Mouse (Mus musculus): Measurements from ENCODE around the gene Tgfbr1. TPM values are rescaled to one million over a fixed set of nuclear protein-coding genes. Genes with fewer than 3 reads are reported as not detected.

Tgfbr1 gene
- polyA plus RNA-seq, 2 experiments = 35.1 to 43.0 TPM

GRCm38 (mm10) chr4:47404536-47404935 lies 51.5 kb downstream of the Tgfbr1 start:
- 81% methylated on average over 2 of the region's 2 CpGs for WGBS

GRCm38 (mm10) chr4:47407161-47407560 lies 54.1 kb downstream of the Tgfbr1 start:
- Histone ChIP-seq H3K9ac (ENCODE audit: low read depth, low read length, severe bottlenecking) (no peak overlapping the region), H3K27me3 (ENCODE audit: control insufficient read depth, insufficient read depth, low read length) (no peaks in the 10 kb centered on the region), H3K4me1 (ENCODE audit: control insufficient read depth, insufficient read depth, low read length) (no peaks in the 10 kb centered on the region), H3K4me2 (replicated peaks; ENCODE audit: low read depth, low read length, severe bottlenecking) (no peak overlapping the region), H3K9me3 (ENCODE audit: control insufficient read depth, low read length) (no peaks in the 10 kb centered on the region), H3K4me3 (replicated peaks; ENCODE audit: low read length) (no peak overlapping the region), H3K27ac (replicated peaks; ENCODE audit: low read depth, low read length) (no peak overlapping the region), H3K36me3 (ENCODE audit: control insufficient read depth, insufficient read depth, low read length) (peaks cover 59% of the 10 kb centered on the region)
- no peak for TF ChIP-seq POLR2A (IDR thresholded peaks at IDR 0.05; ENCODE audit: borderline replicate concordance, extremely low read depth, insufficient read depth, insufficient read length)
- ATAC-seq (ENCODE audit: low FRiP score, low read depth) (no peak), DNase-seq (ENCODE audit: low spot score) (no peak)
- WGBS = 78% methylated on average over 2 of the region's 2 CpGs

More at GRCm38 (mm10) chr4:47404536-47404935, 51.5 kb downstream of the Tgfbr1 start:
- no peak for ATAC-seq (ENCODE audit: low FRiP score, low read depth)
- no peak for TF ChIP-seq POLR2A (IDR thresholded peaks at IDR 0.05; ENCODE audit: borderline replicate concordance, extremely low read depth, insufficient read depth, insufficient read length)
- Histone ChIP-seq H3K4me1 (ENCODE audit: control insufficient read depth, insufficient read depth, low read length) (no peaks in the 10 kb centered on the region), H3K27ac (replicated peaks; ENCODE audit: low read depth, low read length) (no peak overlapping the region), H3K36me3 (ENCODE audit: control insufficient read depth, insufficient read depth, low read length) (peaks cover 57% of the 10 kb centered on the region), H3K4me3 (replicated peaks; ENCODE audit: low read length) (no peak overlapping the region), H3K27me3 (ENCODE audit: control insufficient read depth, insufficient read depth, low read length) (no peaks in the 10 kb centered on the region), H3K9ac (ENCODE audit: low read depth, low read length, severe bottlenecking) (no peak overlapping the region), H3K4me2 (replicated peaks; ENCODE audit: low read depth, low read length, severe bottlenecking) (no peak overlapping the region), H3K9me3 (ENCODE audit: control insufficient read depth, low read length) (no peaks in the 10 kb centered on the region)
- DNase-seq (ENCODE audit: low spot score) = no peak

GRCm38 (mm10) chr4:47417871-47418270 lies 64.8 kb downstream of the Tgfbr1 start:
- WGBS = 72% methylated on average over 3 of the region's 3 CpGs

GRCm38 (mm10) chr4:47419268-47419973 lies 66.4 kb downstream of the Tgfbr1 start:
- Histone ChIP-seq H3K4me2 (replicated peaks; ENCODE audit: low read depth, low read length, severe bottlenecking) (no peak overlapping the region; the same call in 1 of the 2 replicates), H3K4me1 (ENCODE audit: control insufficient read depth, insufficient read depth, low read length) (no peaks in the 10 kb centered on the region; the same call in 1 of the 2 replicates), H3K9ac (ENCODE audit: low read depth, low read length, severe bottlenecking) (no peak overlapping the region), H3K4me3 (replicated peaks; ENCODE audit: low read length) (no peak overlapping the region), H3K9me3 (ENCODE audit: control insufficient read depth, low read length) (no peaks in the 10 kb centered on the region), H3K27me3 (ENCODE audit: control insufficient read depth, insufficient read depth, low read length) (no peaks in the 10 kb centered on the region), H3K36me3 (ENCODE audit: control insufficient read depth, insufficient read depth, low read length) (peaks cover 4% of the 10 kb centered on the region; the same call in 1 of the 2 replicates), H3K27ac (replicated peaks; ENCODE audit: low read depth, low read length) (no peak overlapping the region)
- WGBS = 25% methylated on average over 9 of the region's 9 CpGs
- ATAC-seq (ENCODE audit: low FRiP score, low read depth) (no peak), DNase-seq (ENCODE audit: low spot score) (peak; percentile 77)
- no peak for TF ChIP-seq POLR2A (IDR thresholded peaks at IDR 0.05; ENCODE audit: borderline replicate concordance, extremely low read depth, insufficient read depth, insufficient read length)

More at GRCm38 (mm10) chr4:47417871-47418270, 64.8 kb downstream of the Tgfbr1 start:
- no peaks in the 10 kb centered on the region for H3K9me3 ChIP-seq (ENCODE audit: control insufficient read depth, low read length)
- peaks cover 4% of the 10 kb centered on the region; the same call in 1 of the 2 replicates for H3K36me3 ChIP-seq (ENCODE audit: control insufficient read depth, insufficient read depth, low read length)
- no peak overlapping the region for H3K27ac ChIP-seq (replicated peaks; ENCODE audit: low read depth, low read length)
- no peak for ATAC-seq (ENCODE audit: low FRiP score, low read depth)
- H3K4me2 ChIP-seq (replicated peaks; ENCODE audit: low read depth, low read length, severe bottlenecking) = no peak overlapping the region
- no peak for DNase-seq (ENCODE audit: low spot score)
- TF ChIP-seq POLR2A (IDR thresholded peaks at IDR 0.05; ENCODE audit: borderline replicate concordance, extremely low read depth, insufficient read depth, insufficient read length) = no peak
- H3K27me3 ChIP-seq (ENCODE audit: control insufficient read depth, insufficient read depth, low read length) = no peaks in the 10 kb centered on the region
- no peaks in the 10 kb centered on the region for H3K4me1 ChIP-seq (ENCODE audit: control insufficient read depth, insufficient read depth, low read length)
- H3K4me3 ChIP-seq (replicated peaks; ENCODE audit: low read length) = no peak overlapping the region
- H3K9ac ChIP-seq (ENCODE audit: low read depth, low read length, severe bottlenecking) = no peak overlapping the region

- Histone ChIP-seq H3K9me3 (ENCODE audit: control insufficient read depth, low read length) (no peaks in the 10 kb centered on the region), H3K27ac (replicated peaks; ENCODE audit: low read depth, low read length) (no peak overlapping the region), H3K4me3 (replicated peaks; ENCODE audit: low read length) (no peak overlapping the region), H3K27me3 (ENCODE audit: control insufficient read depth, insufficient read depth, low read length) (no peaks in the 10 kb centered on the region), H3K9ac (ENCODE audit: low read depth, low read length, severe bottlenecking) (no peak overlapping the region), H3K4me1 (ENCODE audit: control insufficient read depth, insufficient read depth, low read length) (no peaks in the 10 kb centered on the region; the same call in 1 of the 2 replicates), H3K36me3 (ENCODE audit: control insufficient read depth, insufficient read depth, low read length) (no peaks in the 10 kb centered on the region), H3K4me2 (replicated peaks; ENCODE audit: low read depth, low read length, severe bottlenecking) (no peak overlapping the region)
- TF ChIP-seq POLR2A (IDR thresholded peaks at IDR 0.05; ENCODE audit: borderline replicate concordance, extremely low read depth, insufficient read depth, insufficient read length) = no peak
- ATAC-seq (ENCODE audit: low FRiP score, low read depth) (no peak), DNase-seq (ENCODE audit: low spot score) (no peak)
- 37% methylated on average over 7 of the region's 7 CpGs for WGBS
Measured at GRCm38 (mm10) chr4:47420191-47420590, 67.2 kb downstream of the Tgfbr1 start.

Measured in limb, embryonic 14.5 days (tissue).